Mouse (Mus musculus): ENCODE results near the gene Gm8947. TPM values are rescaled to one million over a fixed set of nuclear protein-coding genes. Genes with fewer than 3 reads are reported as not detected.
"Not testable (repeated sequence)": the region's sequence is repeated elsewhere in the genome, so short reads cannot be mapped to it uniquely, and the experiment has no call there.

Gene Gm8947
- polyA plus RNA-seq, 1 experiment: not detected

DNA sequence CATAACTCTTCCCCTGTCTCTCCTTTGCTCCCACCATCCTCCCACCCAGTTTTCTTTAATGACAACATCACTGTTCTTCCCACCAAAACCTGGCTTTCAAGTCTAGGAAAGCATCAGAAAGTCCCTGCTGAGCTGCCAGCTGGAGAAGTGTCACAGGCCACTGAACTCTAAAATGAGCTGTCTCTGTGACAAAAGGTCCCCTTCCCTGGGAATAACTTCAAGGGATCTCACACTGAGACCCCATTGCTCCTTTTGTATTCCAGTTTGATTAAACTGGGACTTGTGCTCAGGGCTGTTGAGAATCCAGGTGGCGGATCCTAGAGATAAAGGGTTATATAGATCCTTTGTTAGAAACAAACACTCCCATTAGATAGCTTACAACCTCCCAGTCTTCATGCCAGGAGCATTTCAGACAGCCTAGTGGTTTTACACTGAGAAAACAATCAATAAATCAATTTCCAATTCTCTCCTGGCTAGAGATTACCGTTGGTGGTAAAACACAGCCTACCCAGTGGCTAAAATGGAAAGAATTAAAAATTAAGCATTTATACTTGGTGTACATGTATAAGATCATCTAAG lies 13.6 kb upstream of the Gm8947 start:
- H3K4me1 ChIP-seq (ENCODE audit: control insufficient read depth, insufficient read depth, low read length): no peaks in the 10 kb centered on the region
- TF ChIP-seq CTCF (IDR thresholded peaks at IDR 0.05; ENCODE audit: borderline replicate concordance, insufficient read depth, low read length) (no peak), POLR2A (IDR thresholded peaks at IDR 0.05; ENCODE audit: low read depth, low read length) (no peak)
- H3K27ac ChIP-seq (ENCODE audit: insufficient read depth, low read length): no peak overlapping the region
- no peak overlapping the region for H3K4me3 ChIP-seq (ENCODE audit: insufficient read depth, low read length)

GRCm38 (mm10) chr1:151180167-151180566 lies 12.0 kb upstream of the Gm8947 start:
- no peak overlapping the region for H3K27ac ChIP-seq (ENCODE audit: insufficient read depth, low read length)
- no peak for TF ChIP-seq CTCF (IDR thresholded peaks at IDR 0.05; ENCODE audit: borderline replicate concordance, insufficient read depth, low read length)
- TF ChIP-seq POLR2A (IDR thresholded peaks at IDR 0.05; ENCODE audit: low read depth, low read length): no peak
- no peak overlapping the region for H3K4me3 ChIP-seq (ENCODE audit: insufficient read depth, low read length)
- no peaks in the 10 kb centered on the region for H3K4me1 ChIP-seq (ENCODE audit: control insufficient read depth, insufficient read depth, low read length)

DNA sequence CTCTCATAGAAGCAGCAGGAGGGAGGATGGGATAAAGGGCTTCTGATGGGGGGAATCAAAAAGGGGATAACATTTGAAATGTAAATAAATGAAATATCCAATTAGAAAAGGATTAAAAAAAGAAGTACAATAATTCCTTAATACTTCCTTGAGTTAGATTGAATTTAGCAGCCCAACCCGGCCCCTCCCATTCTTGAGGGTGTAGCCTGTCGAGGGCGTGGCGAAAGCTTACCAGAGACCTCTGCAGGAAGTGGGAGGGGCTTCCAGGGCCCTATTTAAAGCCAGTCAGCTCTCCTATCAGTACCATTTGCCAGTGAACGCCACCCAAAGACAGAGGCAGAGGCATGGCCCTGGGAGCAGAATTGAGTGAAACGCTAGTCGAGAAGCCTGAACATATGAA lies 9.9 kb upstream of the Gm8947 start, which contains the start of gene Gm47985:
Gene Gm47985 (plus strand): TSS at position 272 of the 400 bp plus-strand sequence.
- H3K4me3 ChIP-seq (ENCODE audit: insufficient read depth, low read length); H3K4me1 ChIP-seq (ENCODE audit: control insufficient read depth, insufficient read depth, low read length); H3K27ac ChIP-seq (ENCODE audit: insufficient read depth, low read length): not testable (repeated sequence)

DNA sequence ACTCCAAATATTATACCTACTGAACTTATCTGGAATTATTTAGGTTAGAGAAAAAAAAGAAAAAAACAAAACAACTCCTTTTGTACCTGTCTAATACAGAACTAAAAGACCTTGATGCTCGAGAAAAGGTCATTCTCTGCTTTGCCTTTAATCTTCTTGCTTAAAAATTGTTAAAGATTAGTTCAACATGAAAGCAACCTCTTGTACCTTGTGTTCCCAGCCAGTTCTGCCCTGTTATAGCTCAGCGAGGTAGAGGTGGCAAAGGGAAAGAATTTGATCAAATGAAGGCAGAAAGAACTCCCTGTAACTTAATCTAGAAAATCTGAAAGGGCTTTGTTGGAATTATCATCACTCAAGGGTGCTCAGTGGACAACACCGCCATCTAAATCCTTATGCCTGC lies 6.0 kb upstream of the Gm8947 start:
- not testable (repeated sequence) for H3K4me3 ChIP-seq (ENCODE audit: insufficient read depth, low read length); H3K4me1 ChIP-seq (ENCODE audit: control insufficient read depth, insufficient read depth, low read length); H3K27ac ChIP-seq (ENCODE audit: insufficient read depth, low read length)

DNA sequence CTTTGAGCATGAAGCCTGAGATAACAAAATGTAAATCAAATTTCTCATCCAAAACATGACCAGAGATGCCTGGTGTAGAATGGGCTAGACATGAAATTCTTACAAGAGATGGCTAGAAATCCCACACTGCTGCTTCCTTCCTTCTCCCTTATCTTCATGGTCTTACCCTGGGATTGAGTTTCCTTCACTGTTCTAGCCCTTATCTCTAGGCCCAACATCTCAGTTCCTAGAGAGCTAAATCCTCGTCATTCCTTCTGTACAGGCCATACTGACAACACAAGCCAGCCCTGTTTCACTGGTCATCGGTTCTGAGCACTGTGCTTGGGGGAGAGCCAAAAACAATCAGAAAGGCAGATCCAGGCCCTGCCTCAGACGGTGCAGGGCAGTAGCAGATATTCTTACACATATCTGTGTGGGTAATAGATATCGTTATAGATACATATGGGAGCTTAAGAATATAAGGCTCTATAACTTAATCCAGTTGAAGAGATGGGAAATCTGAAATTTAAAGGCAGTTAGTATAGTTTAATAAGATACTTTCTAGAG lies 5.2 kb upstream of the Gm8947 start:
- H3K4me3 ChIP-seq (ENCODE audit: insufficient read depth, low read length); H3K4me1 ChIP-seq (ENCODE audit: control insufficient read depth, insufficient read depth, low read length); H3K27ac ChIP-seq (ENCODE audit: insufficient read depth, low read length): not testable (repeated sequence)

DNA sequence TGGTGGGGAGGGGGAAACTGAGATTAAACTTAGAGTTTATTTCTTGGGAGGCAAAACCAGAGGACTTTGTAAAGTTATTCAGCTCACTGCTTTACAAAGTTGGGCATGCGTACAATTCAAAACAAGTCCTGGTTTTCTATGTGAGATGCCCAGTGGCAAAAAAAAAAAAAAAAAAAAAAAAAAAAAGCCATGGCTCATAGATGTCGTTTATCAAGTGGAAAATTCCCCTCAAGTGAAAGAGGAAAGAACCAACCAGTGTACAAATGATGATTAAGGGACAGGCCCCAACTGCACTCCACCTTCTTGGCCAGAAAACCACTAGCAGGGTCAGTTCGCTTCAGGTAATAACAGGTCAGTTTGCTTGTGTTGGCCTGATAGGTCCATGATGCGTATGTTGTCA lies 3.7 kb upstream of the Gm8947 start:
- Histone ChIP-seq H3K4me1 (ENCODE audit: control insufficient read depth, insufficient read depth, low read length) (no peaks in the 10 kb centered on the region), H3K27ac (ENCODE audit: insufficient read depth, low read length) (no peak overlapping the region), H3K4me3 (ENCODE audit: insufficient read depth, low read length) (no peak overlapping the region)
- TF ChIP-seq CTCF (IDR thresholded peaks at IDR 0.05; ENCODE audit: borderline replicate concordance, insufficient read depth, low read length) (no peak), POLR2A (IDR thresholded peaks at IDR 0.05; ENCODE audit: low read depth, low read length) (no peak)

GRCm38 (mm10) chr1:151192739-151193138 lies 563 bp downstream of the Gm8947 start:
- H3K4me1 ChIP-seq (ENCODE audit: control insufficient read depth, insufficient read depth, low read length); H3K4me3 ChIP-seq (ENCODE audit: insufficient read depth, low read length); H3K27ac ChIP-seq (ENCODE audit: insufficient read depth, low read length): not testable (repeated sequence)

DNA sequence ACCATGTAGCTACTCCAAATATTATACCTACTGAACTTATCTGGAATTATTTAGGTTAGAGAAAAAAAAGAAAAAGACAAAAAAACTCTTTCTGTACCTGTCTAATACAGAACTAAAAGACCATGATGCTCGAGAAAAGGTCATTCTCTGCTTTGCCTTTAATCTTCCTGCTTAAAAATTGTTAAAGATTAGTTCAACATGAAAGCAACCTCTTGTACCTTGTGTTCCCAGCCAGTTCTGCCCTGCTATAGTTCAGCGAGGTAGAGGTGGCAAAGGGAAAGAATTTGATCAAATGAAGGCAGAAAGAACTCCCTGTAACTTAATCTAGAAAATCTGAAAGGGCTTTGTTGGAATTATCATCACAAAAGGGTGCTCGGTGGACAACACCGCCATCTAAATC lies 3.8 kb downstream of the Gm8947 start:
- H3K4me3 ChIP-seq (ENCODE audit: insufficient read depth, low read length); H3K4me1 ChIP-seq (ENCODE audit: control insufficient read depth, insufficient read depth, low read length); H3K27ac ChIP-seq (ENCODE audit: insufficient read depth, low read length): not testable (repeated sequence)

DNA sequence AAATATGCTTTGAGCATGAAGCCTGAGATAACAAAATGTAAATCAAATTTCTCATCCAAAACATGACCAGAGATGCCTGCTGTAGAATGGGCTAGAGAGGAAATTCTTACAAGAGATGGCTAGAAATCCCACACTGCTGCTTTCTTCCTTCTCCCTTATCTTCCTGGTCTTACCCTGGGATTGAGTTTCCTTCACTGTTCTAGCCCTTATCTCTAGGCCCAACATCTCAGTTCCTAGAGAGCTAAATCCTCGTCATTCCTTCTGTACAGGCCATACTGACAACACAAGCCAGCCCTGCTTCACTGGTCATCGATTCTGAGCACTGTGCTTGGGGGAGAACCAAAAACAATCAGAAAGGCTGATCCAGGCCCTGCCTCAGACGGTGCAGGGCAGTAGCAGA lies 4.5 kb downstream of the Gm8947 start:
- H3K4me3 ChIP-seq (ENCODE audit: insufficient read depth, low read length); H3K27ac ChIP-seq (ENCODE audit: insufficient read depth, low read length); H3K4me1 ChIP-seq (ENCODE audit: control insufficient read depth, insufficient read depth, low read length): not testable (repeated sequence)

DNA sequence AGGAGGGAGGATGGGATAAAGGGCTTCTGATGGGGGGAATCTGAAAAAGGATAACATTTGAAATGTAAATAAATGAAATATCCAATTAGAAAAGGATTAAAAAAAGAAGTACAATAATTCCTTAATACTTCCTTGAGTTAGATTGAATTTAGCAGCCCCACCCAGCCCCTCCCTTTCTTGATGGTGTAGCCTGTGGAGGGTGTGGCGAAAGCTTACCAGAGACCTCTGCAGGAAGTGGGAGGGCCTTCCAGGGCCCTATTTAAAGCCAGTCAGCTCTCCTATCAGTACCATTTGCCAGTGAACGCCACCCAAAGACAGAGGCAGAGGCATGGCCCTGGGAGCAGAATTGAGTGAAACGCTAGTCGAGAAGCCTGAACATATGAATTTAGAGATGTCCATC lies 5.9 kb downstream of the Gm8947 start, which contains the start of gene Gm47995:
Gene Gm47995 (plus strand): TSS at position 329 of the 400 bp plus-strand sequence.
- H3K4me3 ChIP-seq (ENCODE audit: insufficient read depth, low read length); H3K4me1 ChIP-seq (ENCODE audit: control insufficient read depth, insufficient read depth, low read length); H3K27ac ChIP-seq (ENCODE audit: insufficient read depth, low read length): not testable (repeated sequence)

GRCm38 (mm10) chr1:151200620-151201019 lies 8.4 kb downstream of the Gm8947 start:
- not testable (repeated sequence) for H3K4me1 ChIP-seq (ENCODE audit: control insufficient read depth, insufficient read depth, low read length)

DNA sequence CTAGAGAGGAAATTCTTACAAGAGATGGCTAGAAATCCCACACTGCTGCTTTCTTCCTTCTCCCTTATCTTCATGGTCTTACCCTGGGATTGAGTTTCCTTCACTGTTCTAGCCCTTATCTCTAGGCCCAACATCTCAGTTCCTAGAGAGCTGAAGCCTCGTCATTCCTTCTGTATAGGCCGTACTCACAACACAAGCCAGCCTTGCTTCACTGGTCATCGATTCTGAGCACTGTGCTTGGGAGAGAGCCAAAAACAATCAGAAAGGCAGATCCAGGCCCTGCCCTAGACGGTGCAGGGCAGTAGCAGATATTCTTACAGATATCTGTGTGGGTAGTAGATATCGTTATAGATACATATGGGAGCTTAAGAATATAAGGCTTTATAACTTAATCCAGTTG lies 10.6 kb downstream of the Gm8947 start:
- not testable (repeated sequence) for H3K4me1 ChIP-seq (ENCODE audit: control insufficient read depth, insufficient read depth, low read length); H3K4me3 ChIP-seq (ENCODE audit: insufficient read depth, low read length); H3K27ac ChIP-seq (ENCODE audit: insufficient read depth, low read length)

More at GRCm38 (mm10) chr1:151200620-151201019, 8.4 kb downstream of the Gm8947 start:
- H3K27ac ChIP-seq (ENCODE audit: insufficient read depth, low read length); H3K4me3 ChIP-seq (ENCODE audit: insufficient read depth, low read length): not testable (repeated sequence)

DNA sequence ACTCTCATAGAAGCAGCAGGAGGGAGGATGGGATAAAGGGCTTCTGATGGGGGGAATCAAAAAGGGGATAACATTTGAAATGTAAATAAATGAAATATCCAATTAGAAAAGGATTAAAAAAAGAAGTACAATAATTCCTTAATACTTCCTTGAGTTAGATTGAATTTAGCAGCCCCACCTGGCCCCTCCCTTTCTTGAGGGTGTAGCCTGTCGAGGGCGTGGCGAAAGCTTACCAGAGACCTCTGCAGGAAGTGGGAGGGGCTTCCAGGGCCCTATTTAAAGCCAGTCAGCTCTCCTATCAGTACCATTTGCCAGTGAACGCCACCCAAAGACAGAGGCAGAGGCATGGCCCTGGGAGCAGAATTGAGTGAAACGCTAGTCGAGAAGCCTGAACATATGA lies 11.6 kb downstream of the Gm8947 start, which contains the start of gene 3110040M04Rik:
Gene 3110040M04Rik (plus strand): TSS at position 304 of the 400 bp plus-strand sequence.
- H3K27ac ChIP-seq (ENCODE audit: insufficient read depth, low read length); H3K4me1 ChIP-seq (ENCODE audit: control insufficient read depth, insufficient read depth, low read length); H3K4me3 ChIP-seq (ENCODE audit: insufficient read depth, low read length): not testable (repeated sequence)

DNA sequence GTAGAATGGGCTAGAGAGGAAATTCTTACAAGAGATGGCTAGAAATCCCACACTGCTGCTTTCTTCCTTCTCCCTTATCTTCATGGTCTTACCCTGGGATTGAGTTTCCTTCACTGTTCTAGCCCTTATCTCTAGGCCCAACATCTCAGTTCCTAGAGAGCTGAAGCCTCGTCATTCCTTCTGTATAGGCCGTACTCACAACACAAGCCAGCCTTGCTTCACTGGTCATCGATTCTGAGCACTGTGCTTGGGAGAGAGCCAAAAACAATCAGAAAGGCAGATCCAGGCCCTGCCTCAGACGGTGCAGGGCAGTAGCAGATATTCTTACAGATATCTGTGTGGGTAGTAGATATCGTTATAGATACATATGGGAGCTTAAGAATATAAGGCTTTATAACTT lies 16.3 kb downstream of the Gm8947 start:
- H3K27ac ChIP-seq (ENCODE audit: insufficient read depth, low read length); H3K4me1 ChIP-seq (ENCODE audit: control insufficient read depth, insufficient read depth, low read length); H3K4me3 ChIP-seq (ENCODE audit: insufficient read depth, low read length): not testable (repeated sequence)

DNA sequence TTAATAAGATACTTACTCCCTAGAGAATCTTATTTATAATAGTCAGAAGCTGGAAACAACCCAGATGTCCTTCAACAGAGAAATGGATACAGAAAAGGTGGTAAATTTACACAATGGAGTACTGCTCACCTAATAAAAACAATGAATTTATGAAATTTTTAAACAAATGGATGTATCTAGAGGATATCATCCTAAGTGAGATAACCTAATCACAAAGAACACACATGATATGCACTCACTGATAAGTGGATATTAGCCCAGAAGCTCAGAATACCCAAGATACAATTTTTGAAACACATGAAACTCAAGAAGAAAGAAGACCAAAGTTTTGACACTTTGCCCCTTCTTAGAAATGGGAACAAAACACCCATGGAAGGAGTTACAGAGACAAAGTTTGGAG lies 16.8 kb downstream of the Gm8947 start:
- H3K27ac ChIP-seq (ENCODE audit: insufficient read depth, low read length); H3K4me1 ChIP-seq (ENCODE audit: control insufficient read depth, insufficient read depth, low read length); H3K4me3 ChIP-seq (ENCODE audit: insufficient read depth, low read length): not testable (repeated sequence)

GRCm38 (mm10) chr1:151209824-151210355 lies 17.7 kb downstream of the Gm8947 start, which contains the start of gene Gm47996:
Gene Gm47996, plus strand, starts transcription at chr1:151210131.
- not testable (repeated sequence) for H3K4me3 ChIP-seq (ENCODE audit: insufficient read depth, low read length); H3K4me1 ChIP-seq (ENCODE audit: control insufficient read depth, insufficient read depth, low read length); H3K27ac ChIP-seq (ENCODE audit: insufficient read depth, low read length)
